ENCODE assay signal across 24 mouse cellular contexts in the genomic region with DNA sequence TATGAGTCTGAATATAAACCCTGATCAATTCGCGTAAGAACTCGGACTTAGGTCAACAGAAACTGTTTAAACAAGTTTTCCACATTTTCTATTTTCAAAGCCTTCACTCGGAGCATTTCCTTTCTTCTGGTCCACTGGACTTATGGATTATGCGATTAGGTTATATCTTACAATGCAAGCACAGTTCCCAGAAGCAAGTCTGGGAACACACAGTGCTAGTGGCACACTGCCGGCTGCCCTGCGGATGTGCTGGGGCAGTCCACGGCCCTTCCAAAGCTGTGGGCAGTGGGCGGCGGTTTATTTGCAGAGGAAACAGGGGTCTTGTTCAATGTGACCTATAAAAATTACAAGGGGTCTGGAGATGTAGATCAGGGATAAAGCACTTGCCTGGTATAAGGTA.
DNase-seq lines count a peak whose midpoint lies in the region; ATAC-seq lines count a peak whose summit lies in the region.
"Had no signal": no experiment of that assay in that cellular context is flagged by ENCODE, and none has a peak within 500 bp of the region (broad histone marks: within the 10 kb centered on the region; RNA-seq: fewer than 3 reads in every experiment).

No protein-coding gene starts in this region.

- peak overlapping the region; percentile 23; the same call in 1 of the 2 replicates for H3K4me2 ChIP-seq in kidney, embryonic 15.5 days
- H3K4me2 ChIP-seq in intestine, embryonic 15.5 days (replicated peaks): peak overlapping the region; percentile 27; the same call in 1 of the 2 replicates
- H3K4me2 ChIP-seq in limb, embryonic 11.5 days (ENCODE audit: low read depth, severe bottlenecking): no peak overlapping the region
- H3K4me2 ChIP-seq in stomach, embryonic 16.5 days (ENCODE audit: low read depth, low read length): 0 out of 2 replicates have a peak overlapping the region, but pooled peaks have one; percentile 8
- H3K4me2 ChIP-seq: forebrain, embryonic 13.5 days; heart, embryonic 13.5 days; liver, embryonic 11.5 days; neural tube, embryonic 15.5 days had no signal

- no peaks in the 10 kb centered on the region for H3K9me3 ChIP-seq in kidney, embryonic 15.5 days (replicated peaks)
- no peaks in the 10 kb centered on the region for H3K9me3 ChIP-seq in intestine, embryonic 15.5 days
- H3K9me3 ChIP-seq in limb, embryonic 11.5 days (ENCODE audit: control insufficient read depth, low read length): no peaks in the 10 kb centered on the region
- no peaks in the 10 kb centered on the region for H3K9me3 ChIP-seq in stomach, embryonic 16.5 days (replicated peaks; ENCODE audit: control insufficient read depth, low read length)
- H3K9me3 ChIP-seq: forebrain, embryonic 13.5 days; heart, embryonic 13.5 days; neural tube, embryonic 15.5 days had no signal

- peaks cover 38% of the 10 kb centered on the region for H3K4me1 ChIP-seq in kidney, embryonic 15.5 days
- peaks cover 27% of the 10 kb centered on the region for H3K4me1 ChIP-seq in intestine, embryonic 15.5 days (replicated peaks)
- peaks cover 54% of the 10 kb centered on the region for H3K4me1 ChIP-seq in limb, embryonic 11.5 days (ENCODE audit: control insufficient read depth, insufficient read depth, low read length)
- H3K4me1 ChIP-seq in stomach, embryonic 16.5 days (ENCODE audit: control insufficient read depth, insufficient read depth, low read length): peaks cover 28% of the 10 kb centered on the region

- no peak overlapping the region for H3K4me3 ChIP-seq in kidney, embryonic 15.5 days (replicated peaks)
- H3K4me3 ChIP-seq in intestine, embryonic 15.5 days (replicated peaks): no peak overlapping the region
- no peak overlapping the region for H3K4me3 ChIP-seq in limb, embryonic 11.5 days (ENCODE audit: low read depth, low read length)
- no peak overlapping the region for H3K4me3 ChIP-seq in stomach, embryonic 16.5 days (replicated peaks; ENCODE audit: low read length)
- H3K4me3 ChIP-seq: forebrain, embryonic 13.5 days; heart, embryonic 13.5 days; neural tube, embryonic 15.5 days had no signal

- H3K36me3 ChIP-seq in kidney, embryonic 15.5 days: no peaks in the 10 kb centered on the region
- H3K36me3 ChIP-seq in intestine, embryonic 15.5 days: no peaks in the 10 kb centered on the region
- H3K36me3 ChIP-seq in limb, embryonic 11.5 days (ENCODE audit: control insufficient read depth, insufficient read depth, low read length): no peaks in the 10 kb centered on the region
- H3K36me3 ChIP-seq in stomach, embryonic 16.5 days (ENCODE audit: control insufficient read depth, insufficient read depth, low read length): no peaks in the 10 kb centered on the region
- H3K36me3 ChIP-seq: heart, embryonic 13.5 days; neural tube, embryonic 15.5 days had no signal

- H3K27me3 ChIP-seq in kidney, embryonic 15.5 days: 0 out of 2 replicates have a peak, but pooled peaks cover 8% of the 10 kb centered on the region
- no peaks in the 10 kb centered on the region for H3K27me3 ChIP-seq in intestine, embryonic 15.5 days (replicated peaks)
- H3K27me3 ChIP-seq in limb, embryonic 11.5 days (ENCODE audit: control insufficient read depth, insufficient read depth, low read length): no peaks in the 10 kb centered on the region
- H3K27me3 ChIP-seq in stomach, embryonic 16.5 days (ENCODE audit: control insufficient read depth, insufficient read depth, low read length): no peaks in the 10 kb centered on the region
- H3K27me3 ChIP-seq: forebrain, embryonic 13.5 days; heart, embryonic 13.5 days; neural tube, embryonic 15.5 days had no signal

- no peak for ATAC-seq in kidney, embryonic 15.5 days (replicated peaks; ENCODE audit: low FRiP score)
- ATAC-seq in intestine, embryonic 15.5 days: no peak; the same call in 1 of the 2 replicates
- ATAC-seq in limb, embryonic 11.5 days (ENCODE audit: insufficient number of reproducible peaks, low FRiP score, low TSS enrichment, low read depth): no peak
- ATAC-seq in stomach, embryonic 16.5 days (ENCODE audit: insufficient read depth, low FRiP score): peak; percentile 71; the same call in 1 of the 2 replicates
- ATAC-seq: CD4-positive, CD25-positive, alpha-beta regulatory T cell, adult 4 months; forebrain, embryonic 13.5 days; hindbrain, embryonic 16.5 days had no signal

- peak overlapping the region; percentile 66 for H3K27ac ChIP-seq in kidney, embryonic 15.5 days
- H3K27ac ChIP-seq in intestine, embryonic 15.5 days: no peak overlapping the region
- peak overlapping the region; percentile 22; the same call in 1 of the 2 replicates for H3K27ac ChIP-seq in limb, embryonic 11.5 days (replicated peaks; ENCODE audit: low read depth, low read length)
- peak overlapping the region; percentile 70; the same call in 1 of the 2 replicates for H3K27ac ChIP-seq in stomach, embryonic 16.5 days (ENCODE audit: low read length)
- H3K27ac ChIP-seq: forebrain, embryonic 13.5 days; heart, embryonic 13.5 days; kidney, postnatal 0 days; neural tube, embryonic 15.5 days had no signal

- whole genome bisulfite sequencing in kidney, embryonic 15.5 days: 36% methylated on average over 10 of the region's 10 CpGs
- 18% methylated on average over 10 of the region's 10 CpGs for WGBS in intestine, embryonic 15.5 days
- WGBS in limb, embryonic 11.5 days: 48% methylated on average over 10 of the region's 10 CpGs
- 19% methylated on average over 10 of the region's 10 CpGs for WGBS in stomach, embryonic 16.5 days

- H3K9ac ChIP-seq in kidney, embryonic 15.5 days: no peak overlapping the region
- H3K9ac ChIP-seq in intestine, embryonic 15.5 days: no peak overlapping the region
- H3K9ac ChIP-seq in limb, embryonic 11.5 days (ENCODE audit: low read length): no peak overlapping the region
- H3K9ac ChIP-seq in stomach, embryonic 16.5 days (ENCODE audit: low read length): peak overlapping the region; percentile 39; the same call in 1 of the 2 replicates
- H3K9ac ChIP-seq: forebrain, embryonic 13.5 days; heart, embryonic 13.5 days; neural tube, embryonic 15.5 days had no signal

- no peak for DNase-seq in kidney, postnatal 14 days
- no peak for DNase-seq in limb, embryonic 11.5 days (ENCODE audit: low spot score)
- DNase-seq in cerebellum, adult 18-20 months: no peak
- DNase-seq in left cerebral cortex, adult 11 months (ENCODE audit: low spot score): no peak
- DNase-seq: adrenal gland, postnatal 14 days; cerebellum, adult 11-12 months; gastrocnemius, postnatal 10 days; heart, postnatal 10 days; kidney, adult 11 months; left cerebral cortex, postnatal 4 days; lung, postnatal 10 days; midbrain, embryonic 14.5 days; right cerebral cortex, postnatal 25 days; spleen, adult 18-20 months had no signal
